Mouse (Mus musculus): ENCODE results near the gene Cp. TPM values are rescaled to one million over a fixed set of nuclear protein-coding genes. Genes with fewer than 3 reads are reported as not detected.
A peak's percentile ranks its signal among the peaks of the same experiment; 100 is the strongest.
"Not testable (repeated sequence)": the region's sequence is repeated elsewhere in the genome, so short reads cannot be mapped to it uniquely, and the experiment has no call there.

The Cp gene
- total and polyA plus RNA-seq, 2 experiments, result 217 to 1,216 TPM

- Histone ChIP-seq H3K36me3 (ENCODE audit: control insufficient read depth, insufficient read depth, low read length) (peaks cover 23% of the 10 kb centered on the region), H3K4me1 (ENCODE audit: control insufficient read depth, insufficient read depth, low read length) (no peaks in the 10 kb centered on the region), H3K27me3 (ENCODE audit: control insufficient read depth, insufficient read depth, low read length) (no peaks in the 10 kb centered on the region), H3K79me2 (ENCODE audit: control insufficient read depth, insufficient read depth, low read length) (no peaks in the 10 kb centered on the region), H3K9ac (ENCODE audit: low read depth, low read length) (no peak overlapping the region), H3K4me3 (ENCODE audit: insufficient read depth, low read depth, low read length) (no peak overlapping the region), H3K27ac (replicated peaks; ENCODE audit: insufficient read depth, low read depth, low read length) (no peak overlapping the region)
- no peak for TF ChIP-seq POLR2A (IDR thresholded peaks at IDR 0.05; ENCODE audit: extremely low read depth, insufficient read depth, low read length)
- no peak for DNase-seq (ENCODE audit: extremely low read depth, low read depth, low spot score)
- 51% methylated on average over 1 of the region's 1 CpGs for WGBS
Observed at GRCm38 (mm10) chr3:20005611-20006010, 48.8 kb downstream of the Cp start.

- DNase-seq (ENCODE audit: extremely low read depth, low read depth, low spot score), result no peak
- Histone ChIP-seq H3K36me3 (ENCODE audit: control insufficient read depth, insufficient read depth, low read length) (peaks cover 30% of the 10 kb centered on the region), H3K27ac (replicated peaks; ENCODE audit: insufficient read depth, low read depth, low read length) (no peak overlapping the region), H3K27me3 (ENCODE audit: control insufficient read depth, insufficient read depth, low read length) (no peaks in the 10 kb centered on the region), H3K9ac (ENCODE audit: low read depth, low read length) (no peak overlapping the region), H3K79me2 (ENCODE audit: control insufficient read depth, insufficient read depth, low read length) (no peaks in the 10 kb centered on the region), H3K4me3 (ENCODE audit: insufficient read depth, low read depth, low read length) (no peak overlapping the region), H3K4me1 (ENCODE audit: control insufficient read depth, insufficient read depth, low read length) (no peaks in the 10 kb centered on the region)
- WGBS, result 74% methylated on average over 4 of the region's 4 CpGs
- TF ChIP-seq CTCF (IDR thresholded peaks at IDR 0.05; ENCODE audit: low read depth, low read length), result no peak
- TF ChIP-seq POLR2A (IDR thresholded peaks at IDR 0.05; ENCODE audit: extremely low read depth, insufficient read depth, low read length), result no peak
Observed at GRCm38 (mm10) chr3:20007275-20007674, 50.4 kb downstream of the Cp start.

- WGBS, result 90% methylated on average over 5 of the region's 5 CpGs
- Histone ChIP-seq H3K9ac (ENCODE audit: low read depth, low read length) (no peak overlapping the region), H3K27me3 (ENCODE audit: control insufficient read depth, insufficient read depth, low read length) (no peaks in the 10 kb centered on the region), H3K27ac (replicated peaks; ENCODE audit: insufficient read depth, low read depth, low read length) (no peak overlapping the region), H3K79me2 (ENCODE audit: control insufficient read depth, insufficient read depth, low read length) (no peaks in the 10 kb centered on the region), H3K4me3 (ENCODE audit: insufficient read depth, low read depth, low read length) (no peak overlapping the region), H3K36me3 (ENCODE audit: control insufficient read depth, insufficient read depth, low read length) (peaks cover 32% of the 10 kb centered on the region), H3K4me1 (ENCODE audit: control insufficient read depth, insufficient read depth, low read length) (no peaks in the 10 kb centered on the region)
- TF ChIP-seq POLR2A (IDR thresholded peaks at IDR 0.05; ENCODE audit: extremely low read depth, insufficient read depth, low read length) (no peak), CTCF (IDR thresholded peaks at IDR 0.05; ENCODE audit: low read depth, low read length) (no peak)
- no peak for DNase-seq (ENCODE audit: extremely low read depth, low read depth, low spot score)
Observed at GRCm38 (mm10) chr3:20007759-20008158, 50.9 kb downstream of the Cp start.

GRCm38 (mm10) chr3:20010464-20010863, 53.6 kb downstream of the Cp start:
- no peaks in the 10 kb centered on the region for H3K4me1 ChIP-seq (ENCODE audit: control insufficient read depth, insufficient read depth, low read length)
- H3K4me3 ChIP-seq (ENCODE audit: insufficient read depth, low read depth, low read length), result no peak overlapping the region
- H3K9ac ChIP-seq (ENCODE audit: low read depth, low read length), result no peak overlapping the region
- no peak overlapping the region for H3K27ac ChIP-seq (replicated peaks; ENCODE audit: insufficient read depth, low read depth, low read length)
- no peaks in the 10 kb centered on the region for H3K79me2 ChIP-seq (ENCODE audit: control insufficient read depth, insufficient read depth, low read length)
- no peak for DNase-seq (ENCODE audit: extremely low read depth, low read depth, low spot score)
- H3K36me3 ChIP-seq (ENCODE audit: control insufficient read depth, insufficient read depth, low read length), result peaks cover 35% of the 10 kb centered on the region
- 89% methylated on average over 9 of the region's 9 CpGs for WGBS
- H3K27me3 ChIP-seq (ENCODE audit: control insufficient read depth, insufficient read depth, low read length), result no peaks in the 10 kb centered on the region
- TF ChIP-seq POLR2A (IDR thresholded peaks at IDR 0.05; ENCODE audit: extremely low read depth, insufficient read depth, low read length) (no peak), CTCF (IDR thresholded peaks at IDR 0.05; ENCODE audit: low read depth, low read length) (no peak)

GRCm38 (mm10) chr3:20010905-20011304, 54.1 kb downstream of the Cp start:
- H3K79me2 ChIP-seq (ENCODE audit: control insufficient read depth, insufficient read depth, low read length); H3K27ac ChIP-seq (replicated peaks; ENCODE audit: insufficient read depth, low read depth, low read length); H3K9ac ChIP-seq (ENCODE audit: low read depth, low read length); H3K4me1 ChIP-seq (ENCODE audit: control insufficient read depth, insufficient read depth, low read length); H3K27me3 ChIP-seq (ENCODE audit: control insufficient read depth, insufficient read depth, low read length); H3K4me3 ChIP-seq (ENCODE audit: insufficient read depth, low read depth, low read length); DNase-seq (ENCODE audit: extremely low read depth, low read depth, low spot score): not testable (repeated sequence)
- H3K36me3 ChIP-seq (ENCODE audit: control insufficient read depth, insufficient read depth, low read length), result peaks cover 39% of the 10 kb centered on the region
- WGBS, result 94% methylated on average over 7 of the region's 7 CpGs

GRCm38 (mm10) chr3:20014454-20014853, 57.6 kb downstream of the Cp start:
- Histone ChIP-seq H3K9ac (ENCODE audit: low read depth, low read length) (no peak overlapping the region), H3K27ac (replicated peaks; ENCODE audit: insufficient read depth, low read depth, low read length) (no peak overlapping the region), H3K4me3 (ENCODE audit: insufficient read depth, low read depth, low read length) (no peak overlapping the region), H3K36me3 (ENCODE audit: control insufficient read depth, insufficient read depth, low read length) (peaks cover 48% of the 10 kb centered on the region), H3K4me1 (ENCODE audit: control insufficient read depth, insufficient read depth, low read length) (no peaks in the 10 kb centered on the region), H3K79me2 (ENCODE audit: control insufficient read depth, insufficient read depth, low read length) (no peaks in the 10 kb centered on the region), H3K27me3 (ENCODE audit: control insufficient read depth, insufficient read depth, low read length) (no peaks in the 10 kb centered on the region)
- DNase-seq (ENCODE audit: extremely low read depth, low read depth, low spot score), result peak; percentile 62
- TF ChIP-seq CTCF (IDR thresholded peaks at IDR 0.05; ENCODE audit: low read depth, low read length) (no peak), POLR2A (IDR thresholded peaks at IDR 0.05; ENCODE audit: extremely low read depth, insufficient read depth, low read length) (no peak)
- WGBS, result 56% methylated on average over 2 of the region's 2 CpGs
